Mouse (Mus musculus): ENCODE results near the gene Tapbpl. TPM values are rescaled to one million over a fixed set of nuclear protein-coding genes. Genes with fewer than 3 reads are reported as not detected.
A peak's percentile ranks its signal among the peaks of the same experiment; 100 is the strongest.

The Tapbpl gene
- polyA plus RNA-seq, 1 experiment from 2014 or later, result 3.8 TPM

- no peaks in the 10 kb centered on the region for H3K9me3 ChIP-seq
- H3K4me2 ChIP-seq (replicated peaks), result no peak overlapping the region
- no peak overlapping the region for H3K27ac ChIP-seq
- H3K27me3 ChIP-seq (replicated peaks), result 0 out of 2 replicates have a peak, but pooled peaks cover 7% of the 10 kb centered on the region
- peaks cover 4% of the 10 kb centered on the region for H3K36me3 ChIP-seq
- ATAC-seq (ENCODE audit: low FRiP score, low read depth), result no peak
- H3K4me1 ChIP-seq, result peaks cover 3% of the 10 kb centered on the region; the same call in 1 of the 2 replicates
- WGBS, result 87% methylated on average over 11 of the region's 11 CpGs
- no peak overlapping the region for H3K4me3 ChIP-seq
- H3K9ac ChIP-seq, result no peak overlapping the region
These were observed 13.8 kb downstream of the Tapbpl start for GRCm38 (mm10) chr6:125217899-125218298.

GRCm38 (mm10) chr6:125216898-125217297 lies 14.8 kb downstream of the Tapbpl start:
- H3K4me3 ChIP-seq, result no peak overlapping the region
- 0 out of 2 replicates have a peak, but pooled peaks cover 11% of the 10 kb centered on the region for H3K27me3 ChIP-seq (replicated peaks)
- no peak overlapping the region for H3K27ac ChIP-seq
- no peak overlapping the region for H3K9ac ChIP-seq
- no peak overlapping the region for H3K4me2 ChIP-seq (replicated peaks)
- no peak for ATAC-seq (ENCODE audit: low FRiP score, low read depth)
- peaks cover 3% of the 10 kb centered on the region; the same call in 1 of the 2 replicates for H3K4me1 ChIP-seq
- no peaks in the 10 kb centered on the region for H3K9me3 ChIP-seq
- H3K36me3 ChIP-seq, result no peaks in the 10 kb centered on the region
- WGBS, result 89% methylated on average over 2 of the region's 2 CpGs

GRCm38 (mm10) chr6:125215148-125215954 lies 16.3 kb downstream of the Tapbpl start, which contains the start of gene Vamp1:
Vamp1 (plus strand) TSS chr6:125215551.
- peak; percentile 96 for ATAC-seq (ENCODE audit: low FRiP score, low read depth)
- Histone ChIP-seq H3K9ac (peak within 1 kb of the TSS; percentile 73), H3K27me3 (replicated peaks) (peaks cover 11% of the 10 kb centered on the region; the same call in 1 of the 2 replicates), H3K27ac (no peak within 1 kb of the TSS), H3K36me3 (no peaks in the 10 kb centered on the region), H3K4me2 (replicated peaks) (peak within 1 kb of the TSS; percentile 96), H3K4me1 (peaks cover 3% of the 10 kb centered on the region; the same call in 1 of the 2 replicates), H3K4me3 (peak within 1 kb of the TSS; percentile 66), H3K9me3 (no peaks in the 10 kb centered on the region)
- WGBS, result under 1% methylated on average over 48 of the region's 48 CpGs

- Histone ChIP-seq H3K4me2 (replicated peaks) (no peak overlapping the region), H3K4me3 (no peak overlapping the region), H3K27ac (no peak overlapping the region), H3K27me3 (replicated peaks) (peaks cover 11% of the 10 kb centered on the region; the same call in 1 of the 2 replicates), H3K9ac (no peak overlapping the region), H3K4me1 (peaks cover 3% of the 10 kb centered on the region; the same call in 1 of the 2 replicates), H3K9me3 (no peaks in the 10 kb centered on the region), H3K36me3 (no peaks in the 10 kb centered on the region)
- ATAC-seq (ENCODE audit: low FRiP score, low read depth), result no peak
- 74% methylated on average over 6 of the region's 6 CpGs for WGBS
These were observed 17.9 kb downstream of the Tapbpl start for GRCm38 (mm10) chr6:125213715-125214114.

DNA sequence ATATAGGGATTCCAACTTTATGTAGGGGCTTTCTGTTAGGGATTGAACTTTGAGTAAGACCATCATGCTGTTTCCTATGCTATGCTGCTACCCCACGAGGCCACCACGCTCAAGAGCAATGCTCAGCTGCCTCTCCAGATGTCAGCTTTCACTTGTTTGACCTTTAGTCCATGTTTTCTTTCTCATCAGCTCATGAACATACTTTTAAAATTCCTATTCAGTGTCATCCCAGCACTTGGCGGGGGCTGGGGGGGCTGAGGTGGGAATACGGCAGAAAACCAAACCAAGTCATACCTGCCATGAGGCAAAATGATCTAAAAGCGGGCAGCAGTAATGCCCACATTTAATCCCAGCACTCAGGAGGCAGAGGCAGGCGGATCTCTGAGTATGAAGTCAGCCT lies 18.5 kb downstream of the Tapbpl start:
- Histone ChIP-seq H3K27me3 (replicated peaks) (peaks cover 11% of the 10 kb centered on the region; the same call in 1 of the 2 replicates), H3K9me3 (no peaks in the 10 kb centered on the region)
- 70% methylated on average over 6 of the region's 6 CpGs for WGBS

GRCm38 (mm10) chr6:125212621-125213020 lies 19.0 kb downstream of the Tapbpl start:
- Histone ChIP-seq H3K9ac (no peak overlapping the region), H3K4me1 (peaks cover 3% of the 10 kb centered on the region; the same call in 1 of the 2 replicates), H3K4me3 (no peak overlapping the region), H3K27me3 (replicated peaks) (peaks cover 11% of the 10 kb centered on the region; the same call in 1 of the 2 replicates), H3K36me3 (no peaks in the 10 kb centered on the region), H3K27ac (no peak overlapping the region), H3K4me2 (replicated peaks) (no peak overlapping the region), H3K9me3 (no peaks in the 10 kb centered on the region)
- ATAC-seq (ENCODE audit: low FRiP score, low read depth), result no peak
- WGBS, result 54% methylated on average over 2 of the region's 2 CpGs

More for the DNA sequence above, 18.5 kb downstream of the Tapbpl start:
- Histone ChIP-seq H3K9ac (no peak overlapping the region), H3K4me2 (replicated peaks) (no peak overlapping the region), H3K27ac (no peak overlapping the region), H3K36me3 (no peaks in the 10 kb centered on the region), H3K4me1 (peaks cover 3% of the 10 kb centered on the region; the same call in 1 of the 2 replicates), H3K4me3 (no peak overlapping the region)
- ATAC-seq (ENCODE audit: low FRiP score, low read depth), result no peak

- H3K4me3 ChIP-seq, result no peak overlapping the region
- 86% methylated on average over 1 of the region's 1 CpGs for WGBS
- H3K27ac ChIP-seq, result no peak overlapping the region
- H3K4me2 ChIP-seq (replicated peaks), result no peak overlapping the region
- no peak overlapping the region for H3K9ac ChIP-seq
- no peaks in the 10 kb centered on the region for H3K36me3 ChIP-seq
- H3K9me3 ChIP-seq, result no peaks in the 10 kb centered on the region
- H3K27me3 ChIP-seq (replicated peaks), result peaks cover 11% of the 10 kb centered on the region; the same call in 1 of the 2 replicates
- no peak for ATAC-seq (ENCODE audit: low FRiP score, low read depth)
- H3K4me1 ChIP-seq, result no peaks in the 10 kb centered on the region
These were observed 21.2 kb downstream of the Tapbpl start for GRCm38 (mm10) chr6:125210436-125210835.

DNA sequence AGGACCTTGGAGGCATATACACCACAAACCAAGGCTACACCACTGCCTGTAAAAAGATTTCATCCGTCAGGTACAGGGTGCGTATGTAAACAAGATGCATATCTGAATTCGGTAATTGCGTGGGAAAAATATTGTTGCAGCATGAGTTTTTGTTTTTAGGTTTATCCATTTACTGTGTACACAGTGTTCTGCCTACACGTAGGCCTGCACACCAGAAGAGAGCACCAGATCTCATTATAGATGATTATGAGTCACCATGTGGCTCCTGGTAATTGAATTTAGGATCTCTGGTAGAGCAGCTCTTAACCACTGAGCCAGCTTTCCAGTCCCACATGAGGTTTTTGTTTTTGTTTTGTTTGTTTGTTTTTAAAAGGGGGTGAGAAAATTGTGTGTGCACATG lies 34.5 kb downstream of the Tapbpl start:
- Histone ChIP-seq H3K9me3 (no peaks in the 10 kb centered on the region), H3K27me3 (replicated peaks) (no peaks in the 10 kb centered on the region), H3K4me3 (no peak overlapping the region), H3K4me1 (peaks cover 8% of the 10 kb centered on the region), H3K27ac (no peak overlapping the region), H3K4me2 (replicated peaks) (no peak overlapping the region), H3K36me3 (peaks cover 14% of the 10 kb centered on the region), H3K9ac (no peak overlapping the region)
- 92% methylated on average over 5 of the region's 5 CpGs for WGBS
- ATAC-seq (ENCODE audit: low FRiP score, low read depth), result no peak

DNA sequence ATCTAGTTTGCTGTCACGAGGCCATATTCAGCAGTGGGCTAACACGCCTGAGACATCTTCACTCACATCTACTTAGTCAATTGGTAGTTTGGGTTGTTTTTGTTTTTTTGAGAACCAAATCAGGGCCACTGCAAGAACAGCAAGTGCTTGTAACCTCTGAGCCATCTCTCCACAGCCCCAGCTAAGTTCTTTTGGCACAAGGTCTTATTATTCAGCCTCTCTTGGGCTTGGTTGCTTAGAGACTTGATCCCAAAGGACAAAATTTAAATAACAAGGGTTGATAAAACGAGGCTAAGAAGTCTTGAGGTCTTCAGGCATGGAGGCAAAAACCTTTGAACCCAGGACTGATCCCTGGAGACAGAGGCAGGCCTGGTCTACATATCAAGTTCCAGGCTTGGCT lies 35.4 kb downstream of the Tapbpl start:
- 49% methylated on average over 3 of the region's 3 CpGs for WGBS
- Histone ChIP-seq H3K4me2 (replicated peaks) (no peak overlapping the region), H3K9ac (no peak overlapping the region), H3K36me3 (peaks cover 14% of the 10 kb centered on the region), H3K4me3 (no peak overlapping the region), H3K27me3 (replicated peaks) (no peaks in the 10 kb centered on the region), H3K4me1 (peaks cover 8% of the 10 kb centered on the region), H3K9me3 (no peaks in the 10 kb centered on the region), H3K27ac (no peak overlapping the region)
- no peak for ATAC-seq (ENCODE audit: low FRiP score, low read depth)

DNA sequence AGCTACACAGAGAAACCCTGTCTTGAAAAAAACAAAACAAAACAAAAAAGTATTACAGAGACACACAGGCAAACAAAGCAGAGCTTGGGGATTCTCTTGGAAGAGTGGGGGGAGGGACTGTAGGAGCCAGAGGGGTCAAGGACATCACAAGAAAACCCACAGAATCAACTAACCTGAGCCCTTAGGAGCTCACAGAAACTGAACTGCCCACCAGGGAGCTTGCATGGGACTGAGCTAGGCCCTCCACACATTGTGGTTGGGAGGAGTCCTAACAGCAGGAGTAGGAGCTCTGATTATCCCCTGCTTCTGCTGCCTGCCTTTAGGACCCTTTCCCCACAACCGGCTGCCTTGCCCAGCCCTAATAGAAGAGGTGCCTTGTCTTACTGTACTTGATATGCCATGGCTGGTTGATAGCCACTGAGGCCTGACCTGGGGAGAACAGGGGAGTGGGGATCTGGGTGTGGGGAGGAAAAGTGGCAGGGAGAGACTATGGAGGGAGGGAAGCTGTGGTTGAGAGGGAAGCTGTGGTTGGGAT lies 36.1 kb downstream of the Tapbpl start:
- Histone ChIP-seq H3K4me2 (replicated peaks) (no peak overlapping the region), H3K27ac (no peak overlapping the region), H3K27me3 (replicated peaks) (no peaks in the 10 kb centered on the region), H3K9ac (no peak overlapping the region), H3K36me3 (peaks cover 14% of the 10 kb centered on the region), H3K4me3 (no peak overlapping the region), H3K4me1 (peaks cover 8% of the 10 kb centered on the region), H3K9me3 (no peaks in the 10 kb centered on the region)
- no peak for ATAC-seq (ENCODE audit: low FRiP score, low read depth)
- 24% methylated on average over 1 of the region's 1 CpGs for WGBS

- ATAC-seq (ENCODE audit: low FRiP score, low read depth), result no peak
- Histone ChIP-seq H3K4me3 (no peak overlapping the region), H3K36me3 (peaks cover 26% of the 10 kb centered on the region), H3K27ac (no peak overlapping the region), H3K4me1 (peaks cover 10% of the 10 kb centered on the region), H3K4me2 (replicated peaks) (no peak overlapping the region; the same call in 1 of the 2 replicates), H3K9ac (no peak overlapping the region), H3K9me3 (no peaks in the 10 kb centered on the region), H3K27me3 (replicated peaks) (no peaks in the 10 kb centered on the region)
- whole genome bisulfite sequencing, result 82% methylated on average over 7 of the region's 7 CpGs
These were observed 38.3 kb downstream of the Tapbpl start for GRCm38 (mm10) chr6:125193390-125193789.

GRCm38 (mm10) chr6:125192841-125193240 lies 38.8 kb downstream of the Tapbpl start:
- peak overlapping the region; percentile 86 for H3K4me2 ChIP-seq (replicated peaks)
- WGBS, result 48% methylated on average over 5 of the region's 5 CpGs
- H3K27ac ChIP-seq, result no peak overlapping the region
- peak overlapping the region; percentile 67 for H3K4me3 ChIP-seq
- ATAC-seq (ENCODE audit: low FRiP score, low read depth), result no peak
- H3K4me1 ChIP-seq, result peaks cover 10% of the 10 kb centered on the region
- no peaks in the 10 kb centered on the region for H3K9me3 ChIP-seq
- peaks cover 30% of the 10 kb centered on the region for H3K36me3 ChIP-seq
- H3K9ac ChIP-seq, result peak overlapping the region; percentile 70
- no peaks in the 10 kb centered on the region for H3K27me3 ChIP-seq (replicated peaks)

All from neural tube, embryonic 12.5 days (tissue).